Mouse (Mus musculus): ENCODE data around the gene Nat8f2. TPM values are rescaled to one million over a fixed set of nuclear protein-coding genes. Genes with fewer than 3 reads are reported as not detected.
"Not testable (repeated sequence)": the region's sequence is repeated elsewhere in the genome, so short reads cannot be mapped to it uniquely, and the experiment has no call there.

The Nat8f2 gene
- not detected in 2 replicates for polyA plus RNA-seq (2015; fragmentation: Nextera tagmentation; extraction: Ambion mirVana)

- not testable (repeated sequence) for H3K9ac ChIP-seq; H3K36me3 ChIP-seq; ATAC-seq (ENCODE audit: low read depth); H3K4me2 ChIP-seq; H3K27ac ChIP-seq (replicated peaks); H3K27me3 ChIP-seq; H3K4me3 ChIP-seq; H3K4me1 ChIP-seq (replicated peaks); H3K9me3 ChIP-seq
- WGBS = 86% methylated on average over 5 of the region's 5 CpGs
These were observed at the start of gene Nat8f2 for GRCm38 (mm10) chr6:85869006-85869405. Nat8f2 (minus strand) TSS chr6:85869158.

- 93% methylated on average over 3 of the region's 3 CpGs for WGBS
- H3K27me3 ChIP-seq; H3K9ac ChIP-seq; H3K27ac ChIP-seq (replicated peaks); ATAC-seq (ENCODE audit: low read depth); H3K4me3 ChIP-seq; H3K4me2 ChIP-seq; H3K9me3 ChIP-seq: not testable (repeated sequence)
- Histone ChIP-seq H3K4me1 (replicated peaks) (peaks cover 20% of the 10 kb centered on the region), H3K36me3 (peaks cover 28% of the 10 kb centered on the region)
These were observed 49.4 kb upstream of the Nat8f2 start for GRCm38 (mm10) chr6:85918341-85918740.

- peak overlapping the region; percentile 87 for H3K4me2 ChIP-seq
- peak overlapping the region; percentile 87; the same call in 1 of the 2 replicates for H3K27ac ChIP-seq (replicated peaks)
- peaks cover 14% of the 10 kb centered on the region for H3K36me3 ChIP-seq
- peaks cover 20% of the 10 kb centered on the region for H3K4me1 ChIP-seq (replicated peaks)
- peak overlapping the region; percentile 62 for H3K4me3 ChIP-seq
- ATAC-seq (ENCODE audit: low read depth) = no peak
- no peaks in the 10 kb centered on the region for H3K27me3 ChIP-seq
- no peaks in the 10 kb centered on the region for H3K9me3 ChIP-seq
- 85% methylated on average over 6 of the region's 6 CpGs for WGBS
- H3K9ac ChIP-seq = peak overlapping the region; percentile 84
These were observed 47.6 kb upstream of the Nat8f2 start for GRCm38 (mm10) chr6:85916596-85916995.

- not testable (repeated sequence) for H3K36me3 ChIP-seq, H3K9me3 ChIP-seq, H3K27me3 ChIP-seq
- H3K4me1 ChIP-seq (replicated peaks) = peaks cover 20% of the 10 kb centered on the region
- WGBS = under 1% methylated on average over 61 of the region's 61 CpGs
- peak within 1 kb of the TSS; percentile 87 for H3K4me2 ChIP-seq
- H3K4me3 ChIP-seq = peak within 1 kb of the TSS; percentile 62
- H3K27ac ChIP-seq (replicated peaks) = peak within 1 kb of the TSS; percentile 87
- peak; percentile 98 for ATAC-seq (ENCODE audit: low read depth)
- H3K9ac ChIP-seq = peak within 1 kb of the TSS; percentile 84
These were observed 46.9 kb upstream of the Nat8f2 start, which contains the start of gene Nat8f1 for GRCm38 (mm10) chr6:85915539-85916513. Nat8f1 (minus strand) TSS chr6:85915687.

GRCm38 (mm10) chr6:85915141-85915538 is 46.2 kb upstream of the Nat8f2 start:
- Histone ChIP-seq H3K9ac (peak overlapping the region; percentile 84), H3K36me3 (0 out of 2 replicates have a peak, but pooled peaks cover under 1% of the 10 kb centered on the region), H3K4me3 (peak overlapping the region; percentile 62), H3K9me3 (no peaks in the 10 kb centered on the region), H3K27ac (replicated peaks) (peak overlapping the region; percentile 87), H3K4me1 (replicated peaks) (peaks cover 20% of the 10 kb centered on the region), H3K4me2 (peak overlapping the region; percentile 87), H3K27me3 (no peaks in the 10 kb centered on the region)
- peak; percentile 19; the same call in 1 of the 2 replicates for ATAC-seq (ENCODE audit: low read depth)
- WGBS = 6% methylated on average over 11 of the region's 11 CpGs

GRCm38 (mm10) chr6:85911587-85911986 is 42.6 kb upstream of the Nat8f2 start, which contains the start of gene Tprkb:
Tprkb (plus strand) TSS chr6:85911865.
- Histone ChIP-seq H3K36me3 (no peaks in the 10 kb centered on the region), H3K4me1 (replicated peaks) (peaks cover 19% of the 10 kb centered on the region), H3K9me3 (no peaks in the 10 kb centered on the region), H3K9ac (no peak within 1 kb of the TSS), H3K27ac (replicated peaks) (no peak within 1 kb of the TSS), H3K27me3 (no peaks in the 10 kb centered on the region), H3K4me2 (no peak within 1 kb of the TSS), H3K4me3 (no peak within 1 kb of the TSS)
- WGBS = 90% methylated on average over 3 of the region's 3 CpGs
- no peak for ATAC-seq (ENCODE audit: low read depth)

- no peak overlapping the region for H3K9ac ChIP-seq
- no peak overlapping the region for H3K27ac ChIP-seq (replicated peaks)
- H3K36me3 ChIP-seq = no peaks in the 10 kb centered on the region
- no peak overlapping the region for H3K4me3 ChIP-seq
- H3K4me1 ChIP-seq (replicated peaks) = peaks cover 8% of the 10 kb centered on the region
- ATAC-seq (ENCODE audit: low read depth) = no peak
- WGBS = 96% methylated on average over 1 of the region's 1 CpGs
- H3K4me2 ChIP-seq = no peak overlapping the region
- no peaks in the 10 kb centered on the region for H3K27me3 ChIP-seq
- H3K9me3 ChIP-seq = no peaks in the 10 kb centered on the region
These were observed 40.7 kb upstream of the Nat8f2 start for GRCm38 (mm10) chr6:85909704-85910103.

GRCm38 (mm10) chr6:85908341-85908740 is 39.4 kb upstream of the Nat8f2 start:
- no peak overlapping the region for H3K27ac ChIP-seq (replicated peaks)
- no peaks in the 10 kb centered on the region for H3K4me1 ChIP-seq (replicated peaks)
- WGBS = 77% methylated on average over 3 of the region's 3 CpGs
- no peaks in the 10 kb centered on the region for H3K9me3 ChIP-seq
- H3K4me3 ChIP-seq = no peak overlapping the region
- no peaks in the 10 kb centered on the region for H3K27me3 ChIP-seq
- no peak for ATAC-seq (ENCODE audit: low read depth)
- H3K9ac ChIP-seq = no peak overlapping the region
- no peak overlapping the region for H3K4me2 ChIP-seq
- H3K36me3 ChIP-seq = no peaks in the 10 kb centered on the region

GRCm38 (mm10) chr6:85906911-85907351 is 38.0 kb upstream of the Nat8f2 start:
- H3K27ac ChIP-seq (replicated peaks) = 0 out of 2 replicates have a peak overlapping the region, but pooled peaks have one; percentile 13
- not testable (repeated sequence) for H3K9me3 ChIP-seq; H3K9ac ChIP-seq; H3K27me3 ChIP-seq; H3K36me3 ChIP-seq; H3K4me2 ChIP-seq; H3K4me1 ChIP-seq (replicated peaks); H3K4me3 ChIP-seq; ATAC-seq (ENCODE audit: low read depth)
- WGBS = 58% methylated on average over 2 of the region's 2 CpGs

GRCm38 (mm10) chr6:85904642-85905061 is 35.7 kb upstream of the Nat8f2 start, which contains the start of gene Nat8f4:
Nat8f4 (minus strand) TSS chr6:85904884.
- Histone ChIP-seq H3K4me2 (peak within 1 kb of the TSS; percentile 45), H3K4me3 (peak within 1 kb of the TSS; percentile 34)
- not testable (repeated sequence) for H3K27ac ChIP-seq (replicated peaks); H3K4me1 ChIP-seq (replicated peaks); H3K9me3 ChIP-seq; H3K36me3 ChIP-seq; H3K9ac ChIP-seq; H3K27me3 ChIP-seq
- peak; percentile 75 for ATAC-seq (ENCODE audit: low read depth)
- 17% methylated on average over 20 of the region's 20 CpGs for WGBS

GRCm38 (mm10) chr6:85902303-85902702 is 33.3 kb upstream of the Nat8f2 start:
- no peak for ATAC-seq (ENCODE audit: low read depth)
- H3K27ac ChIP-seq (replicated peaks) = no peak overlapping the region
- 93% methylated on average over 2 of the region's 2 CpGs for WGBS
- H3K9ac ChIP-seq = no peak overlapping the region
- no peaks in the 10 kb centered on the region for H3K9me3 ChIP-seq
- H3K4me1 ChIP-seq (replicated peaks) = no peaks in the 10 kb centered on the region
- no peaks in the 10 kb centered on the region for H3K36me3 ChIP-seq
- H3K4me3 ChIP-seq = no peak overlapping the region
- H3K4me2 ChIP-seq = no peak overlapping the region
- no peaks in the 10 kb centered on the region for H3K27me3 ChIP-seq
